Mouse (Mus musculus) brain, embryonic 14.5 days (tissue): ENCODE measurements around the gene 9130213A22Rik. TPM values are rescaled to one million over a fixed set of nuclear protein-coding genes. Genes with fewer than 3 reads are reported as not detected.

Experiments
- DNase-seq: peaks from one replicate; pipeline ENCODE4 v3.0.0-alpha.2; 2011; ENCODE audit warnings: low read depth
- CTCF ChIP-seq: fragments of 200-500 bp; IDR thresholded peaks from 2 replicates; pipeline ENCODE4 v1.5.1; 2012; ENCODE audit warnings: inconsistent platforms, mild to moderate bottlenecking, moderate library complexity, borderline replicate concordance; ENCODE audit not compliant: insufficient read depth, insufficient read length; ENCODE audit errors: extremely low read depth
- POLR2A ChIP-seq: fragments of 200-500 bp; IDR thresholded peaks from 2 replicates; pipeline ENCODE4 v1.6.1; 2012; ENCODE audit warnings: mild to moderate bottlenecking, inconsistent platforms, borderline replicate concordance; ENCODE audit not compliant: poor library complexity, insufficient read depth, insufficient read length, severe bottlenecking; ENCODE audit errors: extremely low read depth
- polyA plus RNA-seq: library from polyadenylated mRNA; depleted of rRNA; stranded (reverse); fragments of >200 nt; gene quantifications from 2 replicates; pipeline ENCODE4 v1.2.3, GENCODE M21; 2012

9130213A22Rik gene
- polyA plus RNA-seq, 1 experiment: 0.33 TPM

- TF ChIP-seq CTCF (no peak), POLR2A (no peak)
Observed at GRCm38 (mm10) chr11:69121741-69122335, 551 bp downstream of the 9130213A22Rik start.

DNA sequence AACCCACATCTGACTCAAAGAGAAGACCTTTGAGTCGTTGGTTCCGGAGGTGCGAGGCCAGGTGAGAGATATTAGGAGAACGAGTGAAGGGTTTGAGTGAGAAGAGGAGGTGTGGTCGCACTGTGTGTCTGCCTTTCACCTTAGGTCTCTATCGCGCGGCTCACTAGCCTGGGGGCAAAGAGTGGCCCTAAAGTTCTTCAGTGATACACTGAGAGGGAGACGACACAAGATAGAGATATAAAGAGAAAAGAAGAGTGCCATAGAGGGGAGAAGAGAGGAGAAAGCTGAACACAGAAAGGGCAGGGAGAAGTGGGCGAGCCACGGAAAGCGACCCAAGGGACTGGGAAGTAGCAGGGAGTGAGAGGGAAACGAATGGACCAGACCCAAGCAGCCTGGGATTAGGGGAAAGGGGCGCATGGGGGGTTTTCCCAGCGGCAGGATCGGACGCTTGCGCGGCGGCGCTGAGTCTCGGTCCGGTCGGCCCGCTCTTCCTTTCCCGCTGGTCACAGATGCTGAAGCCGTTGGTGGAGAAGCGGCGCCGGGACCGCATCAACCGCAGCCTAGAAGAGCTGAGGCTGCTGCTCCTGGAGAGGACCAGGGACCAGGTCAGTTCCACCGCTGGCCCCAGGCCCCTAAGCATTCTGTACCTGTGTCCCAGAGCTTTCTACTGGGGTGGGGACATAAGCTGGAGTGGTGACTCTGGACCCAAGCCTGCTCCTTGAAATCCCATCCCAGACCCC lies 1.2 kb downstream of the 9130213A22Rik start:
- TF ChIP-seq POLR2A (no peak), CTCF (no peak)
- peak; percentile 40 for DNase-seq

More at GRCm38 (mm10) chr11:69121741-69122335, 551 bp downstream of the 9130213A22Rik start:
- DNase-seq: peak; percentile 55

DNA sequence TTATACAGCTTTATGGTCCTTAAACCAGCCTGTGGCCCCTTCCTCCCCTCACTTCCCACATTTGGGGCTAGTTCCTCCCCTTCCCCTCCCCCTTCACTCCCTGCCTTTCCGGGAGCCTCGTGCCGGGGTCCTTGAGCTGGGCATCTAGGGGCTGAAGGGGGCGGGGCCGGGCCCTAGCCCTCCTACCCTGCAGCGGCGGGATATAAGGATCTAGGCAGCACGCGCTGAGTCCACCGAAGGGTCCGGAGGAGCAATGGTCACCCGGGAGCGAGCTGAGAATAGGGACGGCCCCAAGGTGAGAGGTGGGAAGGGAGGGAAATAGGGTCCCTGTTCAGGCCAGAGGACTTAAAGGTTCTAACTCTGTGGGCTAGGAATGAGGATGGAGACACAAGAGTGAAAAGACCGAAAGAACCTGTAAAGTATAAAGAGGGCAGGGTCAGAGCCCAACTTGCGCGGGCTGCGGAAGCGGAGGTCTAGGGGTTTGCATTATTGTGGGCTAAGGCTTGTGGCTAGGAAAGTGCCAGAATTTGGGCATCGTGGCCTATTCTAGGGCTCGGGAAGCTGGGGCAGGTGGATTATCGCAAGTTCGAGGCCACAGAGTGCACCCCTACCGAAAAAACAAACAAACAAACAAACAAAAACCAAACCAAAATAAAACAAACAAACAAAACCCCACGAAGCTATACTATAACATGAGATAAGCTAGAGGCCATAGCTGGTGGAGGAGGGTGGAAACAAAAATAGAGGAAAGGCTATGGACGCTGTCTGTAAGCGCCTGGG lies 2.0 kb downstream of the 9130213A22Rik start, which contains the start of gene Hes7:
Gene Hes7, plus strand, starts transcription at position 184 of the 780 bp plus-strand sequence.
- TF ChIP-seq CTCF (no peak), POLR2A (no peak)
- DNase-seq: peak; percentile 30

GRCm38 (mm10) chr11:69119446-69120155 lies 2.8 kb downstream of the 9130213A22Rik start:
- DNase-seq: peak; percentile 2
- TF ChIP-seq POLR2A (no peak), CTCF (no peak)

DNA sequence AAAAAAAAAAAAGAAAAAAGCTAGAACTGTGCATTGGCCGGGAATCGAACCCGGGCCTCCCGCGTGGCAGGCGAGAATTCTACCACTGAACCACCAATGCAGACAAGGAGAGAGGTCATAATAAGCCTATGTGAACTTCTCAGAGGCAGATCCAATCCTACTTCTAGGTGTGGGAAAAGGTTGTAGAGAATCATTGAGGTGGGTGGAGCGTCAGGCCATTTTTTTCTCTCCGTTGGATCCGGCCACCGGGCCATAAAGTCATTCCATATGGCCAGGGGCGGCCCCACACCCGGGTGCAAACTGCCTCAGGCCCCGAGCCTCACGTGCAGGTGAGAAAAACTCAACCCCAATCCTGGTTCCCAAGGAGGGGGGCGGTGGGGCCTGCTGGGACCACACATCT lies 3.6 kb downstream of the 9130213A22Rik start:
- DNase-seq: peak; percentile 91
- TF ChIP-seq CTCF (no peak), POLR2A (no peak)

DNA sequence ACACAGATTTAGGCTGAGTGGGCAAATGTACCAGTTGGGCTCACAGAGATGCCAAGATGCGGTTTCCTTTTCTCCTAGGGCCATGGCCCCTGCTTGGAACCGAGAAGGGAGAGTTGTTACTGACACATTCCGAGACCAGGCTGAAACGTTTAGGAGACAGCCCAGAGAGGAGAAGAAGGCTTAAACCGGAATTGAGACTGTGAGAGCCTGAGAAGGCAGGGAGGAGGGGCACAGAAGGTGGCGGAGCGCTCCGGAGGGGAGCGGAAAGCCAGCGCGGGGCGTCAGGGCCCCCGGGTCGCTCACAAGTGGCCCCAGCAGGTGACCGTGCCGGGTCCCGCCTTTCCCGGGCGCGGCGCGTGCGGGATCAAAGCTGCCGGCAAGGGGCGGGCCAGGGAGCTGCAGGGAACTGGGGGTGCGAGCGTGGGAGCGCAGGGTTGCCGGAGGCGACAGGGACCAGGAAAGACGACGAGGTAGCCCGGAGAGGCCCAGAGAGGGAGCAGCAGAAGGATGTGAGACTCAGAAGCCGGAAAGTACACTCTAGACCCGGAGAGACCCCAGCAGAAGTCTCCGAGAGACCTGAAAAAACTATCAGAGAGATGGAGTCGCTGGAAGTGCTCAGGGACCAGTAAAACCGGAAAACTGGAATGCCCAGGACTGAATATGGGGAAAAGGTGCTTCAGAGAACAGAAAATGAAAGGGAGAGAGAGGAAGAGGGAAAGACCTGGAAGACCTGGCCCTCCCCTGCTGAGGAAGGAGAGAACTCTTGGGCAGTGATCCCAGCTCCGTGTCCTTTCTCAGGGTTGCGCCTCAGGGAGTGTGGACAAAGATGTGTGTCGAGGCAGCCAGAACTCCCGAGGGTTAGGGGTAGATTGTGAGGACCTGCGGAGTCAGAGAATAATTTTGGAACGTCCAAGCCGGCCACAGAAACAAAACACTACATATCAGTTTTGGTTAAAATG lies 4.4 kb downstream of the 9130213A22Rik start:
- TF ChIP-seq POLR2A: no peak
- no peak for TF ChIP-seq CTCF
- peak; percentile 70 for DNase-seq

- TF ChIP-seq POLR2A (no peak), CTCF (no peak)
- no peak for DNase-seq
Observed at GRCm38 (mm10) chr11:69116843-69117242, 5.5 kb downstream of the 9130213A22Rik start.

- DNase-seq: no peak
- no peak for TF ChIP-seq POLR2A
- TF ChIP-seq CTCF: no peak
Observed at GRCm38 (mm10) chr11:69114621-69115020, 7.8 kb downstream of the 9130213A22Rik start.

DNA sequence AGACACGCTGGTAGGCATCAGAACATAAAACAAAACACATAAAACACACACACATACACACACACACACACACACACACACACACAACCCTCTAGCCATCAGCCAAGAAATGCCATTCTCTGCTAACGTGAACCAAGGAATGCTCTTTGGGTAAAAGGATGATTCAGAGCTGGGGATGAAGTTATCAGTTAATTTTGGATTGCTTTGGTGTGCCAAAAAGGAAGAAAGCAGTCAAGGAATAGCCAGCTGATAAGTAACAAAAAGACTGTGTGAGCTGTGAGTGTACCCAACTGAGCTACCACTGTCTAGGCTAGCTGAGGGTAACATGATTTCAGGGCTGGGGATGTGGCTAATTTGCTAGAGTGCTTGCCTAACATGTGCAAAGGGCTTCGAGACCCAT lies 8.4 kb downstream of the 9130213A22Rik start:
- DNase-seq: no peak
- no peak for TF ChIP-seq CTCF
- TF ChIP-seq POLR2A: no peak

DNA sequence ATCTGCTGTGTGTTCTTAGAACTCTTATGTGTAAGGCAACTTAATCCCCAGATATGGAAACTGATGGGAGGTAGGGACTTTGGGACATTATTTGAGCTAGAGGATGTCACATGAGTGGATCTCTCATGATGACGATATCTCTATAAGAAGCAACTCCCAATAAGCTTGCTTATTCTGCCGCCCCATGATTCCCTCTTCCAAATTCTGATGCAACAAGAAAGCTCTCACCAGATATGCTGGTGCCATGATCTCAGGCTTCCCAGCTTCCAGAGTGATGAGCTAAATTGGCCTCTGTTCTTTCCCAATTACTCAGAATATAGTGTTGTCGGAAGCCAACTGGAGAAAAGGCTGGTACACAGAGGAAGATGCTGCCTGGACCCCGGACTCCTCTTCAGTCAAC lies 10.5 kb downstream of the 9130213A22Rik start:
- TF ChIP-seq POLR2A: no peak
- no peak for TF ChIP-seq CTCF
- DNase-seq: peak; percentile 8
